Mouse (Mus musculus) left cerebral cortex, adult 9 months (tissue): Measurements from ENCODE around the gene Nmur1.

Experiments
- DNase-seq, 2 experiments: peaks; one replicate each; pipeline ENCODE4 v3.0.0; 2022; ENCODE audit warnings: low spot score in 2 of 2

Nmur1 gene

GRCm38 (mm10) chr1:86409476-86409875 lies 16.6 kb downstream of the Nmur1 start:
- DNase-seq, result no peak

GRCm38 (mm10) chr1:86408515-86408914 lies 17.5 kb downstream of the Nmur1 start:
- DNase-seq, result no peak

- DNase-seq, result no peak
Measured at GRCm38 (mm10) chr1:86406914-86407313, 19.1 kb downstream of the Nmur1 start.

- no peak for DNase-seq
Measured at GRCm38 (mm10) chr1:86406313-86406712, 19.7 kb downstream of the Nmur1 start.

GRCm38 (mm10) chr1:86404834-86405233 lies 21.2 kb downstream of the Nmur1 start:
- no peak for DNase-seq

- no peak for DNase-seq
Measured at GRCm38 (mm10) chr1:86400096-86400754, 25.8 kb downstream of the Nmur1 start.

GRCm38 (mm10) chr1:86399322-86399721 lies 26.7 kb downstream of the Nmur1 start:
- no peak for DNase-seq

GRCm38 (mm10) chr1:86398222-86398621 lies 27.8 kb downstream of the Nmur1 start:
- DNase-seq, result no peak

GRCm38 (mm10) chr1:86397621-86398020 lies 28.4 kb downstream of the Nmur1 start:
- DNase-seq, result no peak

GRCm38 (mm10) chr1:86395897-86396296 lies 30.1 kb downstream of the Nmur1 start:
- DNase-seq, result no peak

GRCm38 (mm10) chr1:86394246-86394645 lies 31.8 kb downstream of the Nmur1 start:
- DNase-seq, result no peak

- no peak for DNase-seq
Measured at GRCm38 (mm10) chr1:86393219-86393618, 32.8 kb downstream of the Nmur1 start.

GRCm38 (mm10) chr1:86391425-86391824 lies 34.6 kb downstream of the Nmur1 start:
- no peak for DNase-seq

- DNase-seq, result peak in 1 of 2 experiments; percentile 64
Measured at GRCm38 (mm10) chr1:86389230-86389629, 36.8 kb downstream of the Nmur1 start.

GRCm38 (mm10) chr1:86381027-86381426 lies 45.0 kb downstream of the Nmur1 start:
- DNase-seq, result peak in 1 of 2 experiments; percentile 60

- peak in 1 of 2 experiments; percentile 39 for DNase-seq
Measured at GRCm38 (mm10) chr1:86379161-86379569, 46.9 kb downstream of the Nmur1 start.

GRCm38 (mm10) chr1:86378662-86379061 lies 47.4 kb downstream of the Nmur1 start:
- DNase-seq, result peak in 1 of 2 experiments; percentile 23

GRCm38 (mm10) chr1:86376354-86376753 lies 49.7 kb downstream of the Nmur1 start:
- DNase-seq, result no peak

GRCm38 (mm10) chr1:86371997-86372396 lies 54.0 kb downstream of the Nmur1 start:
- peak in 1 of 2 experiments; percentile 49 for DNase-seq

GRCm38 (mm10) chr1:86368086-86368485 lies 57.9 kb downstream of the Nmur1 start:
- no peak for DNase-seq

- DNase-seq, result no peak
Measured at GRCm38 (mm10) chr1:86363671-86364070, 62.4 kb downstream of the Nmur1 start.

GRCm38 (mm10) chr1:86361852-86362615 lies 64.0 kb downstream of the Nmur1 start:
- DNase-seq, result no peak

GRCm38 (mm10) chr1:86360441-86360840 lies 65.6 kb downstream of the Nmur1 start:
- DNase-seq, result no peak
